Mouse (Mus musculus) mammary gland, adult 2 months (tissue): Measurements from ENCODE around the gene Thg1l. TPM values are rescaled to one million over a fixed set of nuclear protein-coding genes. Genes with fewer than 3 reads are reported as not detected.

Source experiments
- polyA plus RNA-seq: library from polyadenylated mRNA; depleted of rRNA; stranded (reverse); fragments of >200 nt; gene quantifications from 2 replicates; pipeline ENCODE4 v1.2.3, GENCODE M21; 2012; ENCODE audit warnings: low replicate concordance; rRNA removed

Gene Thg1l
- polyA plus RNA-seq, result 4.9 and 10.8 TPM in 2 replicates

GRCm38 (mm10) chr11:45955127-45955627 lies at the start of gene Thg1l:
Thg1l (minus strand) TSS chr11:45955494.

GRCm38 (mm10) chr11:45979946-45980892 lies 24.9 kb upstream of the Thg1l start, which contains the start of gene Sox30:
Sox30 (plus strand) TSS chr11:45980310.

GRCm38 (mm10) chr11:45944643-45945156 lies 10.6 kb downstream of the Thg1l start, which contains the start of gene Lsm11:
Lsm11 (minus strand) TSS chr11:45944935.

Other genes with a start within 250 kb of the Thg1l start
- 39.7 and 54.0 TPM in 2 replicates for gene Clint1, start 103.4 kb downstream of the Thg1l start, polyA plus RNA-seq
- gene Lsm11, start 10.6 kb downstream of the Thg1l start, polyA plus RNA-seq, result 3.4 and 7.4 TPM in 2 replicates
- gene Sox30, start 24.8 kb upstream of the Thg1l start, polyA plus RNA-seq, result 0.04 and 0.26 TPM in 2 replicates
- 12.0 and 35.2 TPM in 2 replicates for gene Gm12166, start 96.8 kb upstream of the Thg1l start, polyA plus RNA-seq
- gene Adam19, start 100.5 kb upstream of the Thg1l start, polyA plus RNA-seq, result 16.2 and 21.2 TPM in 2 replicates
- gene Nipal4, start 211.0 kb upstream of the Thg1l start, polyA plus RNA-seq, result 0.87 and 3.2 TPM in 2 replicates